10 mouse cellular contexts compared by ENCODE assay signal in the genomic region with DNA sequence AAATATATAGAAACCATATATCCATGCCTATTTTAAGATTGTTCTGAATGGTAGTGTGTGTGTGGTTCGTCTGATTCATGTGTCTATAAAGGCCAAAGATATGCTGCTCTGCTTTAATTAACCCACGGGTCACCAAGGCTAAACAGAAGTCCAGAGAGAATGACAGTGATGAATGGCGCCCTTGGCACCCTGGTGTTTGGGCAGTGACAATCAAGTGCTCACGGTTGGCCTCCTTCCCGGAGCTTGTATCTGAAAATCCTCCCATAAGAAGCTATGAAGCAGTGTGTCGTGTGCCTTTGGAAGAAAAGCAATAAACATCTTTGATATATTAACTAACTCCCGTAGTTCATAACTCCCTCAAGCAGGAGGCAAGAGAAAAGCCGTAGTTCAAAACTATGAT.
DNase-seq lines count a peak whose midpoint lies in the region; ATAC-seq and TF ChIP-seq lines count a peak whose summit lies in the region.
"Had no signal": no experiment of that assay in that cellular context is flagged by ENCODE, and none has a peak within 500 bp of the region (broad histone marks: within the 10 kb centered on the region; RNA-seq: fewer than 3 reads in every experiment).

No protein-coding gene starts in this region.

- no peak for TF ChIP-seq CTCF in kidney, postnatal 0 days (IDR thresholded peaks at IDR 0.05; ENCODE audit: low read depth)
- no peak for TF ChIP-seq CTCF in gastrocnemius, adult 2 months (IDR thresholded peaks at IDR 0.05)

- H3K27me3 ChIP-seq in neural tube, embryonic 15.5 days (replicated peaks), result no peaks in the 10 kb centered on the region
- 0 out of 2 replicates have a peak, but pooled peaks cover 5% of the 10 kb centered on the region for H3K27me3 ChIP-seq in kidney, postnatal 0 days (ENCODE audit: insufficient read depth, low read length)
- H3K27me3 ChIP-seq: liver, embryonic 13.5 days had no signal

- no peak overlapping the region for H3K4me3 ChIP-seq in neural tube, embryonic 15.5 days (replicated peaks)
- no peak overlapping the region for H3K4me3 ChIP-seq in kidney, postnatal 0 days (replicated peaks; ENCODE audit: low read depth, low read length)
- no peak overlapping the region for H3K4me3 ChIP-seq in gastrocnemius, adult 2 months
- H3K4me3 ChIP-seq: erythroblast, embryonic 14.5 days; liver, embryonic 13.5 days had no signal

- no peak overlapping the region for H3K4me2 ChIP-seq in neural tube, embryonic 15.5 days
- H3K4me2 ChIP-seq in kidney, postnatal 0 days (ENCODE audit: low read length), result peak overlapping the region; percentile 53
- H3K4me2 ChIP-seq: liver, embryonic 13.5 days had no signal

- peaks cover 6% of the 10 kb centered on the region; the same call in 1 of the 2 replicates for H3K4me1 ChIP-seq in neural tube, embryonic 15.5 days
- peaks cover 4% of the 10 kb centered on the region; the same call in 1 of the 2 replicates for H3K4me1 ChIP-seq in kidney, postnatal 0 days (replicated peaks; ENCODE audit: insufficient read depth, low read length)
- H3K4me1 ChIP-seq: liver, embryonic 13.5 days had no signal

- no peaks in the 10 kb centered on the region for H3K9me3 ChIP-seq in neural tube, embryonic 15.5 days (replicated peaks)
- H3K9me3 ChIP-seq in kidney, postnatal 0 days (replicated peaks; ENCODE audit: low read length), result no peaks in the 10 kb centered on the region
- H3K9me3 ChIP-seq: liver, embryonic 13.5 days had no signal

- H3K36me3 ChIP-seq in neural tube, embryonic 15.5 days, result no peaks in the 10 kb centered on the region
- H3K36me3 ChIP-seq in kidney, postnatal 0 days (ENCODE audit: insufficient read depth, low read length), result no peaks in the 10 kb centered on the region
- H3K36me3 ChIP-seq: liver, embryonic 13.5 days had no signal

- peak; percentile 68 for DNase-seq in neural tube, embryonic 10.5 days (ENCODE audit: extremely low spot score, low spot score)
- DNase-seq in embryo, embryonic 11.5 days (ENCODE audit: low read depth, low spot score), result peak; percentile 26
- DNase-seq in kidney, postnatal 0 days (ENCODE audit: low spot score), result peak; percentile 87
- DNase-seq in urinary bladder, postnatal 36 days (ENCODE audit: low spot score in 2 of 2), result no peak
- DNase-seq in gastrocnemius, adult 2 months, result no peak
- no peak for DNase-seq in gastrocnemius, postnatal 14 days
- DNase-seq in right cerebral cortex, postnatal 25 days, result no peak
- DNase-seq: liver, embryonic 13.5 days had no signal

- 14% methylated on average over 8 of the region's 8 CpGs for WGBS in neural tube, embryonic 15.5 days
- 13% methylated on average over 8 of the region's 8 CpGs for WGBS in kidney, postnatal 0 days

- no peak overlapping the region for H3K27ac ChIP-seq in neural tube, embryonic 15.5 days (replicated peaks)
- H3K27ac ChIP-seq in kidney, postnatal 0 days, result no peak overlapping the region
- H3K27ac ChIP-seq in gastrocnemius, adult 2 months, result no peak overlapping the region
- H3K27ac ChIP-seq: liver, embryonic 13.5 days had no signal

- ATAC-seq in neural tube, embryonic 15.5 days (ENCODE audit: low FRiP score), result no peak
- ATAC-seq in kidney, postnatal 0 days (replicated peaks; ENCODE audit: low FRiP score, low read depth), result no peak; the same call in 1 of the 2 replicates

- intact Hi-C loops in gastrocnemius, adult 2 months (cut with DNase I), result no loop called here
- intact Hi-C loops in gastrocnemius, postnatal 14 days (cut with DNase I; ENCODE audit: low total_unique reads), result no loop called here

- no peak overlapping the region for H3K9ac ChIP-seq in neural tube, embryonic 15.5 days (replicated peaks)
- H3K9ac ChIP-seq in kidney, postnatal 0 days (ENCODE audit: low read depth, low read length), result no peak overlapping the region
- H3K9ac ChIP-seq: liver, embryonic 13.5 days had no signal

Comparison
In these comparisons a context has a peak if more than half of its experiments do, and no peak if none do; other contexts are left out.
1. DNase-seq: peak in neural tube, embryonic 10.5 days (single experiment), embryo, embryonic 11.5 days (single experiment) and kidney, postnatal 0 days (single experiment); none in urinary bladder, postnatal 36 days (0 of 2), gastrocnemius, adult 2 months (single experiment), gastrocnemius, postnatal 14 days (single experiment) and right cerebral cortex, postnatal 25 days (single experiment).